Mouse (Mus musculus): ENCODE measurements around the gene Srpr.

Srpr gene

GRCm38 (mm10) chr9:35249476-35249875, 49.5 kb downstream of the Srpr start:
- DNase-seq (ENCODE audit: extremely low spot score, low spot score): no peak

GRCm38 (mm10) chr9:35257365-35257764, 57.4 kb downstream of the Srpr start:
- DNase-seq (ENCODE audit: extremely low spot score, low spot score): no peak

GRCm38 (mm10) chr9:35262418-35262817, 62.4 kb downstream of the Srpr start:
- no peak for DNase-seq (ENCODE audit: extremely low spot score, low spot score)

- DNase-seq (ENCODE audit: extremely low spot score, low spot score): no peak
Observed at GRCm38 (mm10) chr9:35263431-35263830, 63.5 kb downstream of the Srpr start.

- DNase-seq (ENCODE audit: extremely low spot score, low spot score): no peak
Observed at GRCm38 (mm10) chr9:35264509-35264908, 64.5 kb downstream of the Srpr start.

GRCm38 (mm10) chr9:35267146-35267975, 67.4 kb downstream of the Srpr start, which contains the start of the genes Fam118b and Rpusd4:
Gene Fam118b, minus strand, starts transcription at chr9:35267805.
Gene Rpusd4, plus strand, starts transcription at chr9:35267865.
- peak; percentile 90 for DNase-seq (ENCODE audit: extremely low spot score, low spot score)

GRCm38 (mm10) chr9:35267976-35268715, 68.2 kb downstream of the Srpr start:
- DNase-seq (ENCODE audit: extremely low spot score, low spot score): no peak

- DNase-seq (ENCODE audit: extremely low spot score, low spot score): no peak
Observed at GRCm38 (mm10) chr9:35277855-35278365, 77.9 kb downstream of the Srpr start.

- no peak for DNase-seq (ENCODE audit: extremely low spot score, low spot score)
Observed at GRCm38 (mm10) chr9:35278451-35278850, 78.5 kb downstream of the Srpr start.

- DNase-seq (ENCODE audit: extremely low spot score, low spot score): peak; percentile 49
Observed at GRCm38 (mm10) chr9:35282006-35282850, 82.3 kb downstream of the Srpr start.

- no peak for DNase-seq (ENCODE audit: extremely low spot score, low spot score)
Observed at GRCm38 (mm10) chr9:35282851-35283200, 82.9 kb downstream of the Srpr start.

GRCm38 (mm10) chr9:35283415-35284069, 83.6 kb downstream of the Srpr start:
- DNase-seq (ENCODE audit: extremely low spot score, low spot score): peak; percentile 53

GRCm38 (mm10) chr9:35284351-35284750, 84.4 kb downstream of the Srpr start:
- DNase-seq (ENCODE audit: extremely low spot score, low spot score): no peak

GRCm38 (mm10) chr9:35286351-35286750, 86.4 kb downstream of the Srpr start:
- DNase-seq (ENCODE audit: extremely low spot score, low spot score): no peak

- no peak for DNase-seq (ENCODE audit: extremely low spot score, low spot score)
Observed at GRCm38 (mm10) chr9:35289992-35290391, 90.0 kb downstream of the Srpr start.

GRCm38 (mm10) chr9:35290417-35290816, 90.4 kb downstream of the Srpr start:
- DNase-seq (ENCODE audit: extremely low spot score, low spot score): no peak

GRCm38 (mm10) chr9:35290916-35291315, 90.9 kb downstream of the Srpr start:
- no peak for DNase-seq (ENCODE audit: extremely low spot score, low spot score)

GRCm38 (mm10) chr9:35293465-35293864, 93.5 kb downstream of the Srpr start:
- DNase-seq (ENCODE audit: extremely low spot score, low spot score): no peak
